Mouse (Mus musculus) liver, postnatal 0 days (tissue): ENCODE data around the gene Morn4. TPM values are rescaled to one million over a fixed set of nuclear protein-coding genes. Genes with fewer than 3 reads are reported as not detected.
"Not testable (repeated sequence)": the region's sequence is repeated elsewhere in the genome, so short reads cannot be mapped to it uniquely, and the experiment has no call there.

ENCODE experiments used
- ATAC-seq: fragments of 200-750 bp; cut with Nextera tagmentation; 2 replicates; pipeline ENCODE4 v1.8.0; 2017; ENCODE audit warnings: mild to moderate bottlenecking, moderate library complexity
- DNase-seq: peaks from one replicate; pipeline ENCODE4 v3.0.0-alpha.2; 2016
- H3K27ac ChIP-seq: fragments of 300-500 bp; sonication (generic); 2 replicates; pipeline ENCODE4 v1.5.1; 2014; ENCODE audit warnings: antibody characterized with exemption, moderate library complexity, mild to moderate bottlenecking, low read depth
- H3K27me3 ChIP-seq: fragments of 300-500 bp; sonication (generic); 2 replicates; pipeline ENCODE4 v1.6.1; 2014; ENCODE audit warnings: low read length, control low read depth, mixed read lengths; ENCODE audit not compliant: insufficient read depth
- H3K36me3 ChIP-seq: fragments of 300-500 bp; sonication (generic); replicated peaks from 2 replicates; pipeline ENCODE4 v1.6.1; 2014; ENCODE audit warnings: mild to moderate bottlenecking, control low read depth, low read length, moderate library complexity, mixed read lengths; ENCODE audit not compliant: insufficient read depth
- H3K4me1 ChIP-seq: fragments of 300-500 bp; sonication (generic); 2 replicates; pipeline ENCODE4 v1.6.1; 2014; ENCODE audit warnings: antibody characterized with exemption, mild to moderate bottlenecking, control low read depth; ENCODE audit not compliant: insufficient read depth
- H3K4me2 ChIP-seq: fragments of 300-500 bp; sonication (generic); 2 replicates; pipeline ENCODE4 v1.6.1; 2014; ENCODE audit warnings: low read depth, mild to moderate bottlenecking, low read length, moderate library complexity, mixed read lengths
- H3K4me3 ChIP-seq: fragments of 300-500 bp; sonication (generic); 2 replicates; pipeline ENCODE4 v1.5.1; 2014; ENCODE audit warnings: low read depth, low read length
- H3K9ac ChIP-seq: fragments of 300-500 bp; sonication (generic); replicated peaks from 2 replicates; pipeline ENCODE4 v1.6.1; 2014; ENCODE audit warnings: mild to moderate bottlenecking, moderate library complexity
- H3K9me3 ChIP-seq: fragments of 300-500 bp; sonication (generic); 2 replicates; pipeline ENCODE4 v1.6.1; 2016; ENCODE audit warnings: mild to moderate bottlenecking, control low read depth, low read length, mixed read lengths
- CTCF ChIP-seq: sonication (generic); IDR thresholded peaks from 2 replicates; pipeline ENCODE4 v1.5.1; 2016; ENCODE audit warnings: antibody characterized with exemption, low read depth
- EP300 ChIP-seq: IDR thresholded peaks from 2 replicates; pipeline ENCODE4 v1.6.1; 2016; ENCODE audit warnings: antibody characterized with exemption, low read depth, mild to moderate bottlenecking
- WGBS: fragments of 180-500 bp; shearing (Covaris S2); extraction: QIAGEN DNeasy Blood & Tissue Kit; methylation state at CpG from one replicate; pipeline ENCODE4 v1.1.7; 2014; ENCODE audit not compliant: insufficient replicate concordance; 5-methylcytosine and 5-hydroxymethylcytosine counted together
- polyA plus RNA-seq: library from polyadenylated mRNA; unstranded; fragments of >200 nt; fragmentation: Nextera tagmentation; extraction: Ambion mirVana; gene quantifications from 2 replicates; pipeline ENCODE4 v1.2.1, GENCODE M21; 2015

Gene Morn4
- polyA plus RNA-seq, 1 experiment from 2014 or later = 0.54 TPM

GRCm38 (mm10) chr19:42089748-42090595 lies 3.8 kb upstream of the Morn4 start, which contains the start of gene Pi4k2a:
TSS of gene Pi4k2a (plus strand) at chr19:42090470.
- WGBS = 1% methylated on average over 55 of the region's 55 CpGs

GRCm38 (mm10) chr19:42089103-42089747 lies 3.1 kb upstream of the Morn4 start:
- no peak overlapping the region for H3K9ac ChIP-seq
- peak overlapping the region; percentile 79 for H3K4me3 ChIP-seq
- H3K36me3 ChIP-seq = peaks cover 6% of the 10 kb centered on the region; the same call in 1 of the 2 replicates
- no peaks in the 10 kb centered on the region for H3K27me3 ChIP-seq
- peak overlapping the region; percentile 91 for H3K27ac ChIP-seq
- peaks cover 22% of the 10 kb centered on the region for H3K4me1 ChIP-seq
- no peaks in the 10 kb centered on the region for H3K9me3 ChIP-seq
- DNase-seq (peak; percentile 62), ATAC-seq (no peak)
- whole genome bisulfite sequencing = 13% methylated on average over 14 of the region's 14 CpGs
- H3K4me2 ChIP-seq = peak overlapping the region; percentile 79
- no peak for TF ChIP-seq EP300
- peak; percentile 29; the same call in 1 of the 2 replicates for TF ChIP-seq CTCF

More at GRCm38 (mm10) chr19:42089748-42090595, 3.8 kb upstream of the Morn4 start, which contains the start of gene Pi4k2a:
- H3K27ac ChIP-seq = peak within 1 kb of the TSS; percentile 99
- peak within 1 kb of the TSS; percentile 79 for H3K4me3 ChIP-seq
- DNase-seq (peak; percentile 99), ATAC-seq (peak; percentile 96)
- peaks cover 22% of the 10 kb centered on the region for H3K4me1 ChIP-seq
- no peaks in the 10 kb centered on the region for H3K9me3 ChIP-seq
- peak within 1 kb of the TSS; percentile 79 for H3K4me2 ChIP-seq
- TF ChIP-seq CTCF (no peak), EP300 (no peak; the same call in 1 of the 2 replicates)
- no peaks in the 10 kb centered on the region for H3K27me3 ChIP-seq
- H3K9ac ChIP-seq = peak within 1 kb of the TSS; percentile 86
- peaks cover 12% of the 10 kb centered on the region for H3K36me3 ChIP-seq

DNA sequence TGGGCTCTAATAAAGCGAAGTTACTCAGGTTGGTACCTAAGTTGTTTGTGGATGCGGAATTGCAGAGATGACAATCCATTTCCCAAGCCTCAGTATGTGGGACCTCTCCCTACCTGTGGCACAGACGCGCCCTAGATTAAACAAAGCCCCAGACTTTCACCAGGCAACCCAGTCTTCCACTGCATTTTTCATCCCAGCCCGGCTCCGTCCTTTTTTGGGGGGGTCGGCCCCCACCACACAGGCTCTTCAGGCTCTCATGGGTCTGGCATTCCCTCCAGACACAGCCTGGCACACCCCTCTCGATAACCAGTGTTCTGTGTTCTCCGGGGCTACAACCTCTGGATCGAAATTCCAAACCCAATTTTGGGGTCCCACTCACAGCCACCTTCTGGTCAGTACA lies 467 bp downstream of the Morn4 start:
- no peak for DNase-seq
- Histone ChIP-seq H3K27me3 (no peaks in the 10 kb centered on the region), H3K9me3 (no peaks in the 10 kb centered on the region), H3K36me3 (no peaks in the 10 kb centered on the region), H3K4me1 (peaks cover 13% of the 10 kb centered on the region), H3K4me3 (peak overlapping the region; percentile 41), H3K4me2 (peak overlapping the region; percentile 68), H3K9ac (0 out of 2 replicates have a peak overlapping the region, but pooled peaks have one; percentile 2), H3K27ac (no peak overlapping the region)
- WGBS = 12% methylated on average over 10 of the region's 10 CpGs
- ATAC-seq = no peak
- TF ChIP-seq EP300 = no peak
- no peak for TF ChIP-seq CTCF

DNA sequence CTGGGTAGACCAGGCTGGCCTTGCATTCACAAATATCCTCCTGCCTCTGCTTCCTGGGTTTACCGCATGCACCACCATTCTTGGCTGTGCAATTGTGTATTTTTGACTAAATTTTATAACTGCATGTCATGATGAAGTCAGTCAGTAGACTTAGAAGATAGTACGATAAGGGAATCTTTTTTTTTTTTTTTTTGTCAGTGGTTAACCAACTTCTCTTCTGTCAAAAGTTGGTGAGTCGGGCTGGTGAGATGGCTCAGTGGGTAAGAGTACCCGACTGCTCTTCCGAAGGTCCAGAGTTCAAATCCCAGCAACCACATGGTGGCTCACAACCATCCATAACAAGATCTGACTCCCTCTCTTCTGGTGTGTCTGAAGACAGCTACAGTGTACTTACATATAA lies 4.5 kb downstream of the Morn4 start:
- not testable (repeated sequence) for H3K9me3 ChIP-seq, H3K27me3 ChIP-seq, H3K4me2 ChIP-seq, H3K27ac ChIP-seq, H3K4me1 ChIP-seq, DNase-seq, H3K36me3 ChIP-seq, ATAC-seq, H3K4me3 ChIP-seq, H3K9ac ChIP-seq
- 77% methylated on average over 5 of the region's 5 CpGs for WGBS

DNA sequence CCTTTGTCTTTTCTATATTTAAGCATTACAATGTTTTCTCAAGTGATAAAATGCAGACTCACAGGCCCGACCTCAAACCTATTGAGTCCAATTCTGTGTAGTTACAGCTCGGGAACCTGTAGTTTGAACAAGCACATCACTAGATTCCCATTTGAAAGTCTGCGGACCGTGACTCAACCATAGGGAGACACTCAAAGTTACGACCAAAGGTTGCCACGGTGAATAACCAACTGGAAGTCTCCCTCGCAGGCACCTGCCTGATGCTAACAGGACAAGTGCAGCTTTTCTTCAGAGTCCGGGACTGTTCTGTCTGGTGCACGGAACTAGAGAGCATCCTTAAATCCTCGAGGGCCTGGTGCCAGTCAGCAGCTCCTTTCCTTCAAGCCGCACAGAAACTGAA lies 5.7 kb downstream of the Morn4 start:
- ATAC-seq = no peak
- Histone ChIP-seq H3K27me3 (no peaks in the 10 kb centered on the region), H3K36me3 (no peaks in the 10 kb centered on the region), H3K4me2 (no peak overlapping the region), H3K4me3 (no peak overlapping the region), H3K9ac (no peak overlapping the region), H3K9me3 (no peaks in the 10 kb centered on the region), H3K4me1 (no peaks in the 10 kb centered on the region; the same call in 1 of the 2 replicates), H3K27ac (no peak overlapping the region)
- no peak for DNase-seq
- TF ChIP-seq CTCF (no peak), EP300 (no peak)
- 75% methylated on average over 11 of the region's 11 CpGs for WGBS

DNA sequence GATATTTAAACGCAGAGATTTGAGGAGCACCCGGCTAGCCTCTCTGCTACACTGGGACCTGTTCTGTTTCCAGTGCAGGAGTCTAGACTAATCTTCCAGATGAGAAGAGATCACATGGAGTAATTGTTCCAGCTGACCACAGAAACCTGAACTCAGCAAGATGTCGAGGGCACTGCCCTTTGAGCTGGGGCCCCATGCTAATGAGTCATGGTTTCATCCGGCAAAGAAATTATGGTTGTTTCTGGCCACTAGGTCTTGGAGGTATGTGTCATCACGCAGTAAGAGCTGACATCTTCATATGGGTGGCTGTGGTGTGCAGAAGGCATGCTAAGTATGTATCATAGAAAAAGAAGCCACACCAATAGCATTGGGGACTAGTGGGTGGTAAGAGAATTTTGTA lies 6.2 kb downstream of the Morn4 start:
- no peaks in the 10 kb centered on the region for H3K9me3 ChIP-seq
- no peaks in the 10 kb centered on the region for H3K27me3 ChIP-seq
- no peaks in the 10 kb centered on the region for H3K4me1 ChIP-seq
- peak; percentile 54 for ATAC-seq
- no peak overlapping the region for H3K9ac ChIP-seq
- WGBS = 66% methylated on average over 5 of the region's 5 CpGs
- TF ChIP-seq CTCF (no peak), EP300 (no peak)
- no peak overlapping the region for H3K4me2 ChIP-seq
- no peak for DNase-seq
- no peaks in the 10 kb centered on the region for H3K36me3 ChIP-seq
- H3K27ac ChIP-seq = no peak overlapping the region
- no peak overlapping the region for H3K4me3 ChIP-seq
